ENCODE assay signal across 12 mouse cellular contexts in the genomic region with DNA sequence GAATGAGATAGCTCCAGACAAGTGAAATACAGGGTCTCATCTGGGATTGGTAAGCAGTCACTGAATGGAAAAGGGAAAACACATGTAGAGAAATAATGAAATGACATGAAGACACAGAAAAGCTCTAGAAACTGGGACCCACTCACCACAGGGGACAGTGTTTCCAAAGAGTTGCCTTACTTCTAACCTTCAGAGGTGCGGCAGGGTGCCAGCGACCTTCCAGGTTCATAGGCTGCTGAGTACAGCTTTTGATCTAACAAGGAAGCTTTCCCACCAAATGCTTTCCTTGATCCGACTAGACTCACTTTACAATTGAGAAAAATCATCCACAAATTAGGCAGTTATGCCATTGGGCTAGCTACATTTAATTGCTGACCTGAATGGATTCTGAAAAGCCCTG.
"Had no signal": no experiment of that assay in that cellular context is flagged by ENCODE, and none has a peak within 500 bp of the region (broad histone marks: within the 10 kb centered on the region; RNA-seq: fewer than 3 reads in every experiment).

No protein-coding gene starts in this region.

- ATAC-seq: liver, postnatal 0 days had no signal

- H3K9me3 ChIP-seq: liver, embryonic 13.5 days; lung, embryonic 15.5 days had no signal

- H3K4me3 ChIP-seq: layer of hippocampus, adult 2 months; limb, embryonic 12.5 days; liver, embryonic 13.5 days; lung, embryonic 15.5 days had no signal

- H3K9ac ChIP-seq: limb, embryonic 12.5 days; liver, embryonic 13.5 days; liver, postnatal 0 days; lung, embryonic 15.5 days had no signal

- H3K4me2 ChIP-seq: limb, embryonic 12.5 days; liver, embryonic 13.5 days; lung, embryonic 15.5 days had no signal

- H3K4me1 ChIP-seq: liver, embryonic 13.5 days had no signal

- H3K27ac ChIP-seq: layer of hippocampus, adult 2 months; limb, embryonic 12.5 days; liver, embryonic 13.5 days; lung, embryonic 15.5 days had no signal

- DNase-seq: kidney, adult 8-10 months; kidney, postnatal 25 days; liver; liver, embryonic 13.5 days; liver, postnatal 0 days; lung, postnatal 14 days; midbrain, embryonic 14.5 days; thymus, adult 18-20 months; thymus, postnatal 25 days had no signal

- H3K27me3 ChIP-seq: limb, embryonic 12.5 days; liver, embryonic 13.5 days; lung, embryonic 15.5 days had no signal
